Mouse (Mus musculus) megakaryocyte, embryonic 14.5 days (primary cell): ENCODE data around the gene Nrap.

Source experiments
- FLI1 ChIP-seq: IDR thresholded peaks from 2 replicates; pipeline ENCODE4 v1.6.1; 2012; ENCODE audit warnings: low read length, inconsistent platforms, mixed read lengths
- GATA1 ChIP-seq: IDR thresholded peaks from 3 replicates; pipeline ENCODE4 v1.6.1; 2012; ENCODE audit warnings: mixed read lengths, low read length, inconsistent platforms, borderline replicate concordance

- TF ChIP-seq GATA1 (no peak), FLI1 (no peak)
Measured at GRCm38 (mm10) chr19:56285222-56285621, 104.6 kb downstream of the Nrap start.
